Mouse (Mus musculus) stomach, postnatal 0 days (tissue): ENCODE results near the gene Creb5. TPM values are rescaled to one million over a fixed set of nuclear protein-coding genes. Genes with fewer than 3 reads are reported as not detected.
"Not testable (repeated sequence)": the region's sequence is repeated elsewhere in the genome, so short reads cannot be mapped to it uniquely, and the experiment has no call there.

ENCODE experiments used
- ATAC-seq: fragments of 200-750 bp; cut with Nextera tagmentation; 2 replicates; pipeline ENCODE4 v1.8.0; 2017; ENCODE audit not compliant: low FRiP score, low TSS enrichment
- DNase-seq: peaks from one replicate; pipeline ENCODE4 v3.0.0-alpha.2; 2016; ENCODE audit warnings: low spot score
- H3K27ac ChIP-seq: fragments of 300-500 bp; sonication (generic); replicated peaks from 2 replicates; pipeline ENCODE4 v1.5.1; 2014; ENCODE audit warnings: mild to moderate bottlenecking, control low read depth
- H3K27me3 ChIP-seq: fragments of 300-500 bp; sonication (generic); 2 replicates; pipeline ENCODE4 v1.6.1; 2014; ENCODE audit warnings: low read length; ENCODE audit not compliant: control insufficient read depth, insufficient read depth
- H3K36me3 ChIP-seq: fragments of 300-500 bp; sonication (generic); 2 replicates; pipeline ENCODE4 v1.6.1; 2014; ENCODE audit warnings: low read length, mixed read lengths; ENCODE audit not compliant: control insufficient read depth, insufficient read depth
- H3K4me1 ChIP-seq: fragments of 300-500 bp; sonication (generic); replicated peaks from 2 replicates; pipeline ENCODE4 v1.6.1; 2014; ENCODE audit warnings: antibody characterized with exemption; ENCODE audit not compliant: control insufficient read depth, insufficient read depth
- H3K4me2 ChIP-seq: fragments of 300-500 bp; sonication (generic); replicated peaks from 2 replicates; pipeline ENCODE4 v1.6.1; 2014; ENCODE audit warnings: low read depth, mild to moderate bottlenecking, control low read depth, moderate library complexity
- H3K4me3 ChIP-seq: fragments of 300-500 bp; sonication (generic); 2 replicates; pipeline ENCODE4 v1.5.1; 2014; ENCODE audit warnings: low read depth, low read length, control low read depth
- H3K9ac ChIP-seq: fragments of 300-500 bp; sonication (generic); 2 replicates; pipeline ENCODE4 v1.6.1; 2014; ENCODE audit warnings: mild to moderate bottlenecking, low read length, control low read depth, mixed read lengths
- H3K9me3 ChIP-seq: fragments of 300-500 bp; sonication (generic); 2 replicates; pipeline ENCODE4 v1.6.1; 2016; ENCODE audit warnings: low read length; ENCODE audit not compliant: control insufficient read depth
- CTCF ChIP-seq: IDR thresholded peaks from 2 replicates; pipeline ENCODE4 v1.5.1; 2016; ENCODE audit warnings: antibody characterized with exemption, low read depth, mild to moderate bottlenecking, moderate library complexity
- EP300 ChIP-seq: optimal IDR thresholded peaks from 2 replicates; pipeline ENCODE3; 2016; ENCODE audit warnings: antibody characterized with exemption
- WGBS: fragments of 180-500 bp; shearing (Covaris S2); extraction: QIAGEN DNeasy Blood & Tissue Kit; methylation state at CpG from one replicate; pipeline ENCODE4 v1.1.7; 2014; 5-methylcytosine and 5-hydroxymethylcytosine counted together
- polyA plus RNA-seq: library from polyadenylated mRNA; unstranded; fragments of >200 nt; fragmentation: Nextera tagmentation; extraction: Ambion mirVana; gene quantifications from 2 replicates; pipeline ENCODE4 v1.2.1, GENCODE M21; 2015

The Creb5 gene
- polyA plus RNA-seq, 1 experiment from 2014 or later: 3.2 TPM

- Histone ChIP-seq H3K4me2 (no peak overlapping the region), H3K27ac (no peak overlapping the region), H3K4me3 (no peak overlapping the region), H3K9ac (no peak overlapping the region), H3K36me3 (no peaks in the 10 kb centered on the region), H3K27me3 (no peaks in the 10 kb centered on the region), H3K9me3 (no peaks in the 10 kb centered on the region), H3K4me1 (0 out of 2 replicates have a peak, but pooled peaks cover 2% of the 10 kb centered on the region)
- WGBS: 65% methylated on average over 4 of the region's 4 CpGs
- DNase-seq (no peak), ATAC-seq (no peak)
- TF ChIP-seq EP300 (no peak), CTCF (no peak)
These were observed 110.7 kb downstream of the Creb5 start for GRCm38 (mm10) chr6:53397797-53398196.

GRCm38 (mm10) chr6:53398297-53399140 is 111.4 kb downstream of the Creb5 start:
- peak; percentile 57 for ATAC-seq
- Histone ChIP-seq H3K9ac (no peak overlapping the region), H3K4me3 (no peak overlapping the region), H3K27ac (no peak overlapping the region), H3K4me1 (0 out of 2 replicates have a peak, but pooled peaks cover 2% of the 10 kb centered on the region), H3K36me3 (no peaks in the 10 kb centered on the region), H3K9me3 (no peaks in the 10 kb centered on the region), H3K4me2 (no peak overlapping the region; the same call in 1 of the 2 replicates), H3K27me3 (no peaks in the 10 kb centered on the region)
- WGBS: 30% methylated on average over 18 of the region's 18 CpGs
- TF ChIP-seq EP300 (no peak), CTCF (no peak)
- DNase-seq: peak; percentile 42

GRCm38 (mm10) chr6:53401364-53401763 is 114.3 kb downstream of the Creb5 start:
- H3K27me3 ChIP-seq: no peaks in the 10 kb centered on the region
- H3K9me3 ChIP-seq: no peaks in the 10 kb centered on the region
- TF ChIP-seq CTCF (no peak), EP300 (no peak)
- 58% methylated on average over 6 of the region's 6 CpGs for WGBS
- ATAC-seq (no peak), DNase-seq (no peak)
- 0 out of 2 replicates have a peak, but pooled peaks cover 2% of the 10 kb centered on the region for H3K4me1 ChIP-seq
- no peak overlapping the region for H3K27ac ChIP-seq
- H3K36me3 ChIP-seq: no peaks in the 10 kb centered on the region
- no peak overlapping the region for H3K9ac ChIP-seq
- H3K4me3 ChIP-seq: no peak overlapping the region
- no peak overlapping the region for H3K4me2 ChIP-seq

- H3K27me3 ChIP-seq, H3K4me2 ChIP-seq, H3K4me1 ChIP-seq, H3K27ac ChIP-seq, H3K36me3 ChIP-seq, DNase-seq, H3K4me3 ChIP-seq, H3K9ac ChIP-seq, ATAC-seq, H3K9me3 ChIP-seq: not testable (repeated sequence)
- 98% methylated on average over 7 of the region's 7 CpGs for WGBS
These were observed 115.5 kb downstream of the Creb5 start for GRCm38 (mm10) chr6:53402551-53402950.

GRCm38 (mm10) chr6:53409183-53409582 is 122.1 kb downstream of the Creb5 start:
- TF ChIP-seq EP300: no peak
- no peak for TF ChIP-seq CTCF
- H3K27ac ChIP-seq: no peak overlapping the region
- 79% methylated on average over 6 of the region's 6 CpGs for WGBS
- no peaks in the 10 kb centered on the region for H3K9me3 ChIP-seq
- ATAC-seq: no peak
- DNase-seq: no peak
- no peaks in the 10 kb centered on the region for H3K36me3 ChIP-seq
- no peak overlapping the region for H3K4me3 ChIP-seq
- H3K4me2 ChIP-seq: no peak overlapping the region
- H3K4me1 ChIP-seq: no peaks in the 10 kb centered on the region
- no peaks in the 10 kb centered on the region for H3K27me3 ChIP-seq
- H3K9ac ChIP-seq: no peak overlapping the region

GRCm38 (mm10) chr6:53421345-53421744 is 134.3 kb downstream of the Creb5 start:
- Histone ChIP-seq H3K9ac (no peak overlapping the region), H3K4me3 (no peak overlapping the region)
- WGBS: 52% methylated on average over 3 of the region's 3 CpGs

More at GRCm38 (mm10) chr6:53421345-53421744, 134.3 kb downstream of the Creb5 start:
- no peaks in the 10 kb centered on the region for H3K36me3 ChIP-seq
- ATAC-seq (no peak), DNase-seq (no peak)
- no peak overlapping the region for H3K4me2 ChIP-seq
- H3K4me1 ChIP-seq: no peaks in the 10 kb centered on the region
- H3K27ac ChIP-seq: no peak overlapping the region
- no peaks in the 10 kb centered on the region for H3K27me3 ChIP-seq
- no peaks in the 10 kb centered on the region for H3K9me3 ChIP-seq
- TF ChIP-seq CTCF: no peak
- no peak for TF ChIP-seq EP300
